Mouse (Mus musculus) brown adipose tissue, adult 24 weeks (tissue): ENCODE results near the gene Rnaseh2a. TPM values are rescaled to one million over a fixed set of nuclear protein-coding genes. Genes with fewer than 3 reads are reported as not detected.

ENCODE experiments used
- H3K27ac ChIP-seq: fragments of 200-500 bp; replicated peaks from 2 replicates; pipeline ENCODE4 v1.5.1; 2012; ENCODE audit warnings: low read depth, mild to moderate bottlenecking, low read length
- H3K4me1 ChIP-seq: fragments of 200-500 bp; 2 replicates; pipeline ENCODE4 v1.6.1; 2012; ENCODE audit warnings: low read length, mixed read lengths; ENCODE audit not compliant: control insufficient read depth, insufficient read depth, insufficient read length
- H3K4me3 ChIP-seq: fragments of 200-500 bp; 2 replicates; pipeline ENCODE4 v1.5.1; 2012; ENCODE audit warnings: low read depth, mild to moderate bottlenecking, low read length, moderate library complexity; ENCODE audit not compliant: insufficient read depth
- polyA plus RNA-seq: library from polyadenylated mRNA; stranded (reverse); fragments of >200 nt; gene quantifications from 2 replicates; pipeline ENCODE4 v1.2.4, GENCODE M21; 2012; ENCODE audit not compliant: missing spikeins, insufficient read depth, insufficient read length

Gene Rnaseh2a
- polyA plus RNA-seq = 26.6 and 28.5 TPM in 2 replicates

- Histone ChIP-seq H3K4me3 (peak within 1 kb of the TSS; percentile 87), H3K4me1 (peaks cover 14% of the 10 kb centered on the region; the same call in 1 of the 2 replicates), H3K27ac (peak within 1 kb of the TSS; percentile 70)
These were observed at the start of gene Rnaseh2a, which contains the start of the genes Gm49661 and Prdx2 for GRCm38 (mm10) chr8:84969241-84970134. Rnaseh2a (minus strand) TSS chr8:84969767. Gm49661 (minus strand) TSS chr8:84969433. Prdx2 (plus strand) TSS chr8:84969587.

- Histone ChIP-seq H3K4me3 (no peak overlapping the region), H3K4me1 (no peaks in the 10 kb centered on the region), H3K27ac (no peak overlapping the region)
These were observed 47.6 kb upstream of the Rnaseh2a start for GRCm38 (mm10) chr8:85017209-85017608.

DNA sequence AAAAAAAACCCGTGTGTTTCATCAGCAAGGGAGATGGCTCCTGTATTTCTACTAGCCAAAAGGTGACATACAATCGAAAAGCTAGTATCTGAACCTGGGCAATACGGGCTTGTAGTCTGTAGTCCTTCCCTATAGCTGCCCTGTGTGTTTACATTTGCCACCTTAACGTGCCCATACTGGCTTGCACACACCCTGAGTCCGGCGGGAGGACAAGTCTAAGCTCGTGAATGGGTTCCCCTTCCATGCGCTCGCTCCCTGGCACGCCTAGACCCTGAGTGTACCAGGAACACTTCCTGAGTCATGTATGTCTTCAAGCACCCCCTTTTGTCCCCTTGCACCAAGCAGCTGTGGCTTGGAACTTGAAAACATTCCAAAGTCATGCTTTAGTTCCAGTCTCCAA lies 47.2 kb upstream of the Rnaseh2a start:
- Histone ChIP-seq H3K27ac (no peak overlapping the region), H3K4me1 (no peaks in the 10 kb centered on the region), H3K4me3 (no peak overlapping the region)

GRCm38 (mm10) chr8:85014431-85014830 lies 44.9 kb upstream of the Rnaseh2a start, which contains the start of gene Best2:
Best2 (minus strand) TSS chr8:85014531.
- Histone ChIP-seq H3K4me1 (no peaks in the 10 kb centered on the region), H3K27ac (no peak within 1 kb of the TSS), H3K4me3 (peak within 1 kb of the TSS; percentile 26; the same call in 1 of the 2 replicates)

DNA sequence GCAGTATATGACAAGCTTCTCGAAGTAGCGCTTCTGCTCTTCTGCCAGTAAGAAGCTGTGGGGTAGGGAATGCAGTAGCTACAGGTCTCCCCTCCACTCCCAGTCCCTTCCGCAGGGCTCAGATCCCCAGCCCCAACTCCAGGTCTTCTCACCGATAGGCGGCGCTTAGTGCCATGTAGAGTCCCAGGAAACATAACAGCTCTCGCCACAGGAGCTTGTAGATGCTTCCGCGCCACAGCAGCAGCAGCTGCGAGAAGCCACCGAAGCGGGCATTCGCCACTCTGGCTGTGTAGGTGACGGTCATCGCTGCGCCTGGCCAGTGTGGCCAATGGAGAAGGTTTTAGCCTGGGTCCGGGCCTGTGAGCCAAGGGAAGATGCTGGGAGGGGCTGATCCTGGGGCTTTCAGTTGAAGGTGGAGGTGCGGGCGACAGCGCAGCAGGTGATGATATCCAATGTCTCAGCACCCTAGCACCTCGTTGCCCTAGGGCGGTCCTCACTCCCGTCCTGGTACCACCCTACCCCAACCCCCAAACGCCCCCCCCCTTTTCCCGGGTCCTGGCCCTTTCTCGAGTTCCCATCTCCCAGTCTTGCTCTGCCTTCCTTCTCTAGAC lies 43.8 kb upstream of the Rnaseh2a start:
- Histone ChIP-seq H3K4me3 (peak overlapping the region; percentile 26; the same call in 1 of the 2 replicates), H3K27ac (no peak overlapping the region), H3K4me1 (no peaks in the 10 kb centered on the region)

GRCm38 (mm10) chr8:85011242-85011641 lies 41.7 kb upstream of the Rnaseh2a start:
- no peak overlapping the region for H3K27ac ChIP-seq
- no peak overlapping the region for H3K4me3 ChIP-seq
- H3K4me1 ChIP-seq = no peaks in the 10 kb centered on the region

- no peak overlapping the region for H3K27ac ChIP-seq
- H3K4me3 ChIP-seq = no peak overlapping the region
- H3K4me1 ChIP-seq = no peaks in the 10 kb centered on the region
These were observed 38.1 kb upstream of the Rnaseh2a start for GRCm38 (mm10) chr8:85007686-85008085.

DNA sequence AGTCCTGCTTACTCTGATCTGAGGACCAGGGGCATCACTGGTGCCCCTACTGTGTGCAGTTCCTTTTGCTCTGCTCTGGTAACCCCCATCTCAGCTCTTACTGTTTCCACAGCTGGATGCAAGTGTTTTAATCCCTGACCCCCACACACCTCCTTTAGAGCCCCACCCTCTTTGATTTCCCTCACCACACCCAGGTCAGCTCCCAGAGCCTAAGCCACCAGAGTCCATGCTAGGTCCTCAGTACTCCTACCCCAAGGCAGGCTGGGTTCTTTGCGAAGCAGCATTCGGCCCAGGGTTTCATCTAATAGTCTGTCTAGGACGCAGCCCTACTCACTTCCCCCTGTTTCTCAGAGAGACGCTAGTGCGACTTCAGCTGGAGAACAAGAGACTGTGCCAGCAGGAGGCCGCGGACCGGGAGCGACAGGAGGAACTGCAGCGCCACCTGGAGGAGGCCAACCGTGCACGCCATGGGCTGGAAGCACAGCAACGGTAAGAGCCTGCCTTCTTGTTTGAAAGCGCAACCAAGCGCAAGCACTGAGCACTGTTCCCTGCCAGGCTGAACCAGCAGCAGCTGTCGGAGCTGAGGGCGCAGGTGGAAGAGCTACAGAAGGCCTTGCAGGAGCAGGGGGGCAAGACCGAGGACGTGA lies 28.2 kb upstream of the Rnaseh2a start:
- H3K27ac ChIP-seq = no peak overlapping the region

DNA sequence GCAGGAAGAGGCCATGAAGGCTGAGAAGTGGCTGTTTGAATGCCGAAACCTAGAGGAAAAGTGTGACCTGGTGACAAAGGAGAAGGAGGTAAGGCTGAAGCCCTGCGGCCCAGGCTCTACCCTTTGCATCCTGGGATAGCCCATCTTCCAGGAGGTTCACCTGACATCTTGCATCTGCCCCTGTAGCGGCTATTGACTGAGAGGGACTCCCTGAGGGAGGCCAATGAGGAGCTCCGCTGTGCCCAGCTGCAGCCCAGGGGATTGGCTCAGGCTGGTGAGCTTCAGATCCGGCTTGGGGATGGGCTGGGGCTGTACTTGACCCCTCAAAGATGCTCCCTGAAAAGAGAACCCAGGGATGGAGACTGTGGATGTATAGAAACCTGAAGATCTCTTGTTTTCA lies 27.4 kb upstream of the Rnaseh2a start:
- Histone ChIP-seq H3K4me1 (no peaks in the 10 kb centered on the region), H3K4me3 (no peak overlapping the region), H3K27ac (no peak overlapping the region)

More for the DNA sequence above, 28.2 kb upstream of the Rnaseh2a start:
- 0 out of 2 replicates have a peak overlapping the region, but pooled peaks have one; percentile 22 for H3K4me3 ChIP-seq
- no peaks in the 10 kb centered on the region for H3K4me1 ChIP-seq

DNA sequence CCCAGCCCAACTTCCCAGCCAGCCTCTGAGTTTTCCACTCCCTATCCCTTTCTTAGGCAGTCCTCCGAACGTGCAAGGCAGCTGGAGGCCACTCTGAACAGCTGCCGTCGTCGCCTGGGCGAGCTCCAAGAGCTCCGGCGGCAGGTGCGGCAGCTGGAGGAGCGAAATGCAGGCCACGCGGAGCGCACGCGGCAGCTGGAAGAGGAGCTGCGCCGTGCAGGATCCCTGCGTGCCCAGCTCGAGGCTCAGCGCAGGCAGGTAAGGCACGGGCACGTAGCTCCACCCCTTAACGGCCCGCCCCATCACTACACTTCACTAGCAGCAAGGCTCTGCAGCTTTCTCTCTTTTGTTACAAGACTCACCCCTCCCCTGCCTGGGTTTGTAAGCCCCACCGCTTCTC lies 26.1 kb upstream of the Rnaseh2a start:
- Histone ChIP-seq H3K27ac (no peak overlapping the region), H3K4me3 (no peak overlapping the region), H3K4me1 (peaks cover 2% of the 10 kb centered on the region; the same call in 1 of the 2 replicates)

DNA sequence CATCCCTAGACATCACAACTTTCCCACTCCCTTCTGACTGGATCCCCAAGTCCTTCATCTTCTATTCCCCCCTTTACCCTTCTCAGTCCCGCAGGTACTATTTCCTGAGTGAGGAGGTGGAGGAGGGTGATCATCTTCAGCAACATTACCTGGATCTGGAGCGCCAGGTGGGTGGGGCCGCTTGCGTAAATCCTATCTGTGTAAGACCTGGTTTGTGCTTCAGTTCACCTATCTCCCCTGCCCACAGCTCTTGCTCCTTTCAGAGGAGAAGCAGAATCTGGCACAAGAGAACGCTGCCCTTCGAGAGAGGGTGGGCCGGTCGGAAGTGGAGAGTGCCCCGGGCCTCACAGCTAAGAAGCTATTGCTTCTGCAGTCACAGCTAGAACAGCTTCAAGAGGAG lies 24.8 kb upstream of the Rnaseh2a start:
- H3K27ac ChIP-seq = no peak overlapping the region
- no peak overlapping the region for H3K4me3 ChIP-seq
- peaks cover 3% of the 10 kb centered on the region; the same call in 1 of the 2 replicates for H3K4me1 ChIP-seq

GRCm38 (mm10) chr8:84990836-84991235 lies 21.3 kb upstream of the Rnaseh2a start:
- peak overlapping the region; percentile 67 for H3K4me3 ChIP-seq
- H3K27ac ChIP-seq = no peak overlapping the region
- H3K4me1 ChIP-seq = peaks cover 3% of the 10 kb centered on the region; the same call in 1 of the 2 replicates

- Histone ChIP-seq H3K4me3 (peak within 1 kb of the TSS; percentile 67), H3K27ac (peak within 1 kb of the TSS; percentile 74), H3K4me1 (peaks cover 3% of the 10 kb centered on the region; the same call in 1 of the 2 replicates)
These were observed 20.8 kb upstream of the Rnaseh2a start, which contains the start of gene Hook2 for GRCm38 (mm10) chr8:84990349-84990748. Hook2 (plus strand) TSS chr8:84990603.

- H3K4me3 ChIP-seq = peak overlapping the region; percentile 56
- peak overlapping the region; percentile 74 for H3K27ac ChIP-seq
- peaks cover 6% of the 10 kb centered on the region for H3K4me1 ChIP-seq
These were observed 20.2 kb upstream of the Rnaseh2a start for GRCm38 (mm10) chr8:84989810-84990209.

- peaks cover 6% of the 10 kb centered on the region for H3K4me1 ChIP-seq
- no peak overlapping the region for H3K4me3 ChIP-seq
- no peak overlapping the region for H3K27ac ChIP-seq
These were observed 19.8 kb upstream of the Rnaseh2a start for GRCm38 (mm10) chr8:84989311-84989731.
